Mouse (Mus musculus) G1E (cell line): Measurements from ENCODE around the gene Wdr83. TPM values are rescaled to one million over a fixed set of nuclear protein-coding genes. Genes with fewer than 3 reads are reported as not detected.

Experiments
- ATAC-seq: 2 replicates; pipeline ENCODE4 v1.8.0; 2016; ENCODE audit warnings: mild to moderate bottlenecking; ENCODE audit not compliant: insufficient number of reproducible peaks, poor library complexity, low FRiP score, severe bottlenecking; ENCODE audit errors: extremely low read depth
- DNase-seq: peaks from one replicate; pipeline ENCODE4 v3.0.0; 2012; ENCODE audit warnings: low spot score
- H3K27me3 ChIP-seq: 2 replicates; pipeline ENCODE4 v1.6.1; 2012; ENCODE audit warnings: mild to moderate bottlenecking, low read length, inconsistent platforms; ENCODE audit not compliant: insufficient read depth
- H3K36me3 ChIP-seq: replicated peaks from 2 replicates; pipeline ENCODE3; 2012; ENCODE audit warnings: mild to moderate bottlenecking, inconsistent platforms
- H3K4me1 ChIP-seq: 2 replicates; pipeline ENCODE4 v1.6.1; 2012; ENCODE audit warnings: low read depth, low read length, inconsistent platforms, mixed read lengths; ENCODE audit not compliant: insufficient read depth
- H3K4me3 ChIP-seq: 2 replicates; pipeline ENCODE4 v1.5.1; 2012; ENCODE audit warnings: low read depth, mild to moderate bottlenecking, inconsistent platforms, low read length, moderate library complexity, mixed read lengths
- H3K9me3 ChIP-seq: replicated peaks from 2 replicates; pipeline ENCODE4 v1.6.1; 2012; ENCODE audit warnings: inconsistent platforms
- CTCF ChIP-seq: IDR thresholded peaks from 2 replicates; pipeline ENCODE4 v1.5.1; 2012; ENCODE audit warnings: low read depth, low read length, inconsistent platforms, mixed read lengths
- GATA1 ChIP-seq: IDR thresholded peaks from 2 replicates; pipeline ENCODE4 v1.6.1; 2012; ENCODE audit warnings: borderline replicate concordance, low read length, inconsistent platforms, mixed read lengths
- GATA2 ChIP-seq: IDR thresholded peaks from 2 replicates; pipeline ENCODE4 v1.6.1; 2012; ENCODE audit warnings: low read depth, low read length, inconsistent platforms, borderline replicate concordance
- POLR2AphosphoS5 ChIP-seq: IDR thresholded peaks from 2 replicates; pipeline ENCODE4 v1.6.1; 2012; ENCODE audit warnings: low read depth, low read length, inconsistent platforms; ENCODE audit not compliant: insufficient replicate concordance
- TAL1 ChIP-seq: conservative IDR thresholded peaks from 2 replicates; pipeline ENCODE4 v1.6.1; 2012; ENCODE audit warnings: low read depth, low read length, inconsistent platforms, mixed read lengths
- polyA plus RNA-seq: library from polyadenylated mRNA; stranded (reverse); fragments of >175 nt; gene quantifications from 2 replicates; pipeline ENCODE4 v1.2.3, GENCODE M21; 2012
- total RNA-seq, 2 experiments: library from RNA; stranded (forward) in 1 of 2; stranded (reverse) in 1 of 2; fragments of 200-1000 nt in 1 of 2; fragments of >200 nt in 1 of 2; fragmentation: Nextera tagmentation in 1 of 2; gene quantifications; 2 replicates each; pipeline ENCODE4 v1.2.3; 2014 to 2017

Gene Wdr83
- total and polyA plus RNA-seq, 3 experiments, result 22.4 to 38.9 (median 27.2) TPM

- TF ChIP-seq POLR2AphosphoS5 (no peak), CTCF (no peak), GATA2 (no peak), TAL1 (no peak), GATA1 (no peak)
- no peaks in the 10 kb centered on the region for H3K9me3 ChIP-seq
- peak within 1 kb of the TSS; percentile 90 for H3K4me3 ChIP-seq
- H3K36me3 ChIP-seq, result peaks cover 62% of the 10 kb centered on the region
- peaks cover 59% of the 10 kb centered on the region for H3K4me1 ChIP-seq
- DNase-seq, result peak; percentile 92
- ATAC-seq, result peak; percentile 83
- H3K27me3 ChIP-seq, result no peaks in the 10 kb centered on the region
These were observed 44.3 kb downstream of the Wdr83 start, which contains the start of gene Tnpo2 for GRCm38 (mm10) chr8:85036718-85037365. Gene Tnpo2 (plus strand): TSS chr8:85036915.

DNA sequence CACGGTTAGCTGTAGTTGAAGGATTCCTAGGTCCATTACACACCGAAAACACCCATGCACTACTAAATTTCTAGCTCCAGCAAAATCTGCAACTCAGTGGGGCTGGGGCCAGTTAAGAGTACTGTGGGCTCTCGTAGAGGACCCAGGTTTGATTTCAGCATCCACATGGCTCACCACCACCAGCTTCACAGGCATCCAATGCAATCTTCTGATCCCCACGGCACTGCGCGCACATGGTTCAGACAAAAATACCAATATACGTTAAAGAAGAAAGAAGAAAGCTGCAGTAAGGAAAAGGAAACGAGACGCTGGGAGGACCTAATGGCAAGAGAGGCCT, 44.8 kb downstream of the Wdr83 start:
- Histone ChIP-seq H3K36me3 (peaks cover 62% of the 10 kb centered on the region), H3K27me3 (no peaks in the 10 kb centered on the region), H3K4me1 (peaks cover 59% of the 10 kb centered on the region), H3K9me3 (no peaks in the 10 kb centered on the region), H3K4me3 (peak overlapping the region; percentile 90)
- TF ChIP-seq TAL1, result no peak
- TF ChIP-seq CTCF, result no peak
- no peak for TF ChIP-seq GATA2
- no peak for TF ChIP-seq GATA1
- TF ChIP-seq POLR2AphosphoS5, result no peak
- DNase-seq (no peak), ATAC-seq (no peak)

DNA sequence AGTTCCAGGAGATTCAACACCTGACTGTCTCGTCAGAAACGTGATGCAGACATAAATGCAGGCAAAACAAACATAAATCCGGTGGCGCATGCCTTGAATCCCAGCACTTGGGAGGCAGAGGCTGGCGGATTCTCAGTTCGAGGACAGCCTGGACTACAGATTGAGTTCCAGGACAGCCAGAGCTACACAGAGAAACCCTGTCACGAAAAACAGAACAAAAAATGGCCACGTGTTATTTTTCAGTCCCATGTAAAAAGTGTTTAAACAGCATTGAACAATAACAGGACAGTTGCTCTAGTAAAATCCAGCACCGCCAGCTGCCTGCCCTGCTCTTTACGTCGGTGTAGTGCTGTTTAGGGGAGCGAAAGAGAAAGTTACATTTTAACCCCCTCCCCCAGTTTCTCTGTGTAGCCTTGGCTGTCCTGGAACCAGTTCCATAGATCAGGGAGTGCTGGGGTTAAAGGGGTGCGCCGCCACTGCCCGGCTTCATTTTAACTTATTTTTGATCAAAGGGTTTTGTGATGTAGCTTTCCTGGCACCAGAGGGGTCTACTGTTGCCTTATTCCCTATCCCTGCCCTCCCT, 45.3 kb downstream of the Wdr83 start:
- H3K4me3 ChIP-seq, result peak overlapping the region; percentile 90
- DNase-seq (no peak), ATAC-seq (no peak)
- TF ChIP-seq CTCF, result no peak
- TF ChIP-seq TAL1, result no peak
- TF ChIP-seq GATA2, result no peak
- no peak for TF ChIP-seq POLR2AphosphoS5
- no peak for TF ChIP-seq GATA1
- peaks cover 61% of the 10 kb centered on the region for H3K36me3 ChIP-seq
- H3K9me3 ChIP-seq, result no peaks in the 10 kb centered on the region
- H3K4me1 ChIP-seq, result peaks cover 57% of the 10 kb centered on the region
- H3K27me3 ChIP-seq, result no peaks in the 10 kb centered on the region

DNA sequence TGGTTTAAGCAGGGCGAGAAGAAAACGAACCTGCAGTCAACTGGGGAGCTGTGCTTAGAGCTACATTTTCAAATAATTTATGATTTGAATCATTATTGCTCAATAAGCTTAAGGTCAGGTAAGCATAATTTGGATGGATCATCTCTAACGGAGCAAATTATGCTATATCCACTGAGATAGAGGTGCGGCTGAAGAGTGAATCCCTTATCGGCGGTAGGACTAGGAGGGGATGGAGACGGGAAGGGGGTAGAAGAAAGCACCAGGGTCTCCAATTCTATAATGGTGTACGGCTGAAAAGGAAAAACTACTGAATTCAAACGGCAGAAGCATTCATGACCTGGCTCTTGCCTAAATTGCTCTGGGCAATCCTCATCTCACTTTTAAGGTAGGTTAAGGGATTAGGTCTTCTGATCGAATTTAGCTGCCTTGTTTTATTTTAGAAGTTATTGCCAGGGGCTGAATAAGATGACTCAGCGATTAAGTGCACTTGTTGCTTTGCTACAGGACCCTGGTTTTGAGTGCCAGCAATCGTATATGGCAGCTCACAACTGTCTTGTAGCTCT, 45.9 kb downstream of the Wdr83 start:
- no peak for TF ChIP-seq TAL1
- peak; percentile 49; the same call in 1 of the 2 replicates for TF ChIP-seq POLR2AphosphoS5
- no peak for TF ChIP-seq GATA2
- no peak for TF ChIP-seq GATA1
- no peak for TF ChIP-seq CTCF
- peak overlapping the region; percentile 90 for H3K4me3 ChIP-seq
- peaks cover 56% of the 10 kb centered on the region for H3K4me1 ChIP-seq
- no peaks in the 10 kb centered on the region for H3K27me3 ChIP-seq
- H3K9me3 ChIP-seq, result no peaks in the 10 kb centered on the region
- DNase-seq (no peak), ATAC-seq (no peak)
- peaks cover 61% of the 10 kb centered on the region for H3K36me3 ChIP-seq

GRCm38 (mm10) chr8:85034764-85035163, 46.3 kb downstream of the Wdr83 start:
- Histone ChIP-seq H3K4me3 (no peak overlapping the region), H3K9me3 (no peaks in the 10 kb centered on the region), H3K36me3 (peaks cover 61% of the 10 kb centered on the region), H3K27me3 (no peaks in the 10 kb centered on the region), H3K4me1 (peaks cover 56% of the 10 kb centered on the region)
- ATAC-seq (no peak), DNase-seq (no peak)
- no peak for TF ChIP-seq TAL1
- no peak for TF ChIP-seq POLR2AphosphoS5
- no peak for TF ChIP-seq GATA1

GRCm38 (mm10) chr8:85033867-85034266, 47.2 kb downstream of the Wdr83 start:
- H3K4me1 ChIP-seq, result peaks cover 59% of the 10 kb centered on the region
- no peaks in the 10 kb centered on the region for H3K9me3 ChIP-seq
- DNase-seq, result no peak
- no peaks in the 10 kb centered on the region for H3K27me3 ChIP-seq
- no peak overlapping the region for H3K4me3 ChIP-seq
- peaks cover 64% of the 10 kb centered on the region for H3K36me3 ChIP-seq
- no peak for TF ChIP-seq GATA2
- TF ChIP-seq POLR2AphosphoS5, result no peak
- ATAC-seq, result no peak
